Mouse (Mus musculus): ENCODE measurements around the gene Rxra. TPM values are rescaled to one million over a fixed set of nuclear protein-coding genes. Genes with fewer than 3 reads are reported as not detected.

Rxra gene
- polyA plus RNA-seq (2015; fragmentation: Nextera tagmentation; extraction: Ambion mirVana) = 3.5 and 3.7 TPM in 2 replicates

GRCm38 (mm10) chr2:27676106-27676477 lies at the start of gene Rxra:
Rxra (plus strand) TSS chr2:27676440.
- Histone ChIP-seq H3K4me3 (replicated peaks) (peak within 1 kb of the TSS; percentile 76), H3K9me3 (replicated peaks) (no peaks in the 10 kb centered on the region), H3K9ac (peak within 1 kb of the TSS; percentile 81), H3K36me3 (no peaks in the 10 kb centered on the region), H3K4me1 (replicated peaks) (peaks cover 79% of the 10 kb centered on the region), H3K4me2 (peak within 1 kb of the TSS; percentile 87), H3K27ac (peak within 1 kb of the TSS; percentile 80), H3K27me3 (peaks cover 34% of the 10 kb centered on the region)
- DNase-seq (no peak), ATAC-seq (ENCODE audit: low read depth) (0 out of 2 replicates have a peak, but pooled peaks have one; percentile 17)
- 18% methylated on average over 16 of the region's 16 CpGs for WGBS (ENCODE audit: insufficient replicate concordance)

- Histone ChIP-seq H3K9ac (no peak overlapping the region), H3K27ac (peak overlapping the region; percentile 76), H3K27me3 (no peaks in the 10 kb centered on the region), H3K9me3 (replicated peaks) (no peaks in the 10 kb centered on the region), H3K4me3 (replicated peaks) (no peak overlapping the region), H3K36me3 (no peaks in the 10 kb centered on the region), H3K4me1 (replicated peaks) (peaks cover 6% of the 10 kb centered on the region; the same call in 1 of the 2 replicates), H3K4me2 (no peak overlapping the region)
- ATAC-seq (ENCODE audit: low read depth) = peak; percentile 59; the same call in 1 of the 2 replicates
- WGBS (ENCODE audit: insufficient replicate concordance) = 41% methylated on average over 1 of the region's 1 CpGs
- DNase-seq = no peak
Measured at GRCm38 (mm10) chr2:27626604-27627003, 49.6 kb upstream of the Rxra start.

- H3K4me2 ChIP-seq = no peak overlapping the region
- H3K36me3 ChIP-seq = no peaks in the 10 kb centered on the region
- H3K9me3 ChIP-seq (replicated peaks) = no peaks in the 10 kb centered on the region
- H3K4me1 ChIP-seq (replicated peaks) = peaks cover 20% of the 10 kb centered on the region
- H3K9ac ChIP-seq = no peak overlapping the region
- ATAC-seq (ENCODE audit: low read depth) (no peak), DNase-seq (no peak)
- H3K4me3 ChIP-seq (replicated peaks) = no peak overlapping the region
- H3K27ac ChIP-seq = no peak overlapping the region
- 57% methylated on average over 3 of the region's 3 CpGs for WGBS (ENCODE audit: insufficient replicate concordance)
- H3K27me3 ChIP-seq = no peaks in the 10 kb centered on the region
Measured at GRCm38 (mm10) chr2:27630601-27631285, 45.5 kb upstream of the Rxra start.

GRCm38 (mm10) chr2:27633471-27633870 lies 42.8 kb upstream of the Rxra start:
- Histone ChIP-seq H3K9me3 (replicated peaks) (no peaks in the 10 kb centered on the region), H3K9ac (no peak overlapping the region), H3K4me2 (no peak overlapping the region), H3K4me3 (replicated peaks) (no peak overlapping the region), H3K4me1 (replicated peaks) (peaks cover 14% of the 10 kb centered on the region; the same call in 1 of the 2 replicates), H3K27me3 (no peaks in the 10 kb centered on the region), H3K36me3 (no peaks in the 10 kb centered on the region), H3K27ac (no peak overlapping the region)
- DNase-seq = no peak
- WGBS (ENCODE audit: insufficient replicate concordance) = 52% methylated on average over 2 of the region's 2 CpGs
- ATAC-seq (ENCODE audit: low read depth) = no peak

GRCm38 (mm10) chr2:27634018-27634417 lies 42.2 kb upstream of the Rxra start:
- Histone ChIP-seq H3K4me1 (replicated peaks) (peaks cover 14% of the 10 kb centered on the region; the same call in 1 of the 2 replicates), H3K27me3 (no peaks in the 10 kb centered on the region), H3K9ac (no peak overlapping the region), H3K36me3 (no peaks in the 10 kb centered on the region), H3K27ac (no peak overlapping the region), H3K4me3 (replicated peaks) (no peak overlapping the region), H3K9me3 (replicated peaks) (no peaks in the 10 kb centered on the region), H3K4me2 (no peak overlapping the region)
- ATAC-seq (ENCODE audit: low read depth) (no peak), DNase-seq (no peak)
- WGBS (ENCODE audit: insufficient replicate concordance) = 56% methylated on average over 1 of the region's 1 CpGs

- Histone ChIP-seq H3K4me2 (no peak overlapping the region), H3K36me3 (no peaks in the 10 kb centered on the region), H3K27ac (no peak overlapping the region), H3K4me1 (replicated peaks) (peaks cover 19% of the 10 kb centered on the region; the same call in 1 of the 2 replicates), H3K9me3 (replicated peaks) (no peaks in the 10 kb centered on the region), H3K4me3 (replicated peaks) (no peak overlapping the region), H3K27me3 (no peaks in the 10 kb centered on the region), H3K9ac (no peak overlapping the region)
- WGBS (ENCODE audit: insufficient replicate concordance) = 76% methylated on average over 13 of the region's 13 CpGs
- DNase-seq = no peak
- ATAC-seq (ENCODE audit: low read depth) = no peak
Measured at GRCm38 (mm10) chr2:27635147-27635738, 41.0 kb upstream of the Rxra start.

- Histone ChIP-seq H3K4me3 (replicated peaks) (no peak overlapping the region), H3K36me3 (no peaks in the 10 kb centered on the region), H3K27me3 (no peaks in the 10 kb centered on the region), H3K27ac (no peak overlapping the region), H3K9ac (no peak overlapping the region), H3K4me1 (replicated peaks) (peaks cover 23% of the 10 kb centered on the region; the same call in 1 of the 2 replicates), H3K4me2 (no peak overlapping the region), H3K9me3 (replicated peaks) (no peaks in the 10 kb centered on the region)
- 34% methylated on average over 1 of the region's 1 CpGs for WGBS (ENCODE audit: insufficient replicate concordance)
- DNase-seq (no peak), ATAC-seq (ENCODE audit: low read depth) (no peak)
Measured at GRCm38 (mm10) chr2:27636796-27637195, 39.4 kb upstream of the Rxra start.

GRCm38 (mm10) chr2:27637281-27637896 lies 38.9 kb upstream of the Rxra start:
- Histone ChIP-seq H3K27ac (no peak overlapping the region), H3K4me1 (replicated peaks) (peaks cover 23% of the 10 kb centered on the region; the same call in 1 of the 2 replicates), H3K4me3 (replicated peaks) (no peak overlapping the region), H3K9ac (no peak overlapping the region), H3K4me2 (no peak overlapping the region), H3K9me3 (replicated peaks) (no peaks in the 10 kb centered on the region), H3K36me3 (no peaks in the 10 kb centered on the region), H3K27me3 (no peaks in the 10 kb centered on the region)
- 68% methylated on average over 8 of the region's 8 CpGs for WGBS (ENCODE audit: insufficient replicate concordance)
- DNase-seq = no peak
- no peak for ATAC-seq (ENCODE audit: low read depth)

- H3K9ac ChIP-seq = no peak overlapping the region
- no peak overlapping the region for H3K4me2 ChIP-seq
- no peaks in the 10 kb centered on the region for H3K9me3 ChIP-seq (replicated peaks)
- H3K4me3 ChIP-seq (replicated peaks) = no peak overlapping the region
- no peaks in the 10 kb centered on the region for H3K36me3 ChIP-seq
- H3K27me3 ChIP-seq = peaks cover 4% of the 10 kb centered on the region; the same call in 1 of the 2 replicates
- ATAC-seq (ENCODE audit: low read depth) (no peak), DNase-seq (no peak)
- H3K27ac ChIP-seq = no peak overlapping the region
- H3K4me1 ChIP-seq (replicated peaks) = peaks cover 12% of the 10 kb centered on the region; the same call in 1 of the 2 replicates
- WGBS (ENCODE audit: insufficient replicate concordance) = 75% methylated on average over 5 of the region's 5 CpGs
Measured at GRCm38 (mm10) chr2:27639631-27640334, 36.5 kb upstream of the Rxra start.

GRCm38 (mm10) chr2:27640900-27641479 lies 35.2 kb upstream of the Rxra start:
- DNase-seq = no peak
- Histone ChIP-seq H3K27me3 (peaks cover 4% of the 10 kb centered on the region; the same call in 1 of the 2 replicates), H3K4me2 (no peak overlapping the region), H3K9ac (no peak overlapping the region), H3K9me3 (replicated peaks) (no peaks in the 10 kb centered on the region), H3K36me3 (no peaks in the 10 kb centered on the region), H3K27ac (no peak overlapping the region), H3K4me1 (replicated peaks) (peaks cover 9% of the 10 kb centered on the region; the same call in 1 of the 2 replicates), H3K4me3 (replicated peaks) (no peak overlapping the region)
- ATAC-seq (ENCODE audit: low read depth) = no peak
- 54% methylated on average over 3 of the region's 3 CpGs for WGBS (ENCODE audit: insufficient replicate concordance)
